Mouse (Mus musculus): ENCODE data around the gene Gm11084.
"Not testable (repeated sequence)": the region's sequence is repeated elsewhere in the genome, so short reads cannot be mapped to it uniquely, and the experiment has no call there.

Gm11084 gene

DNA sequence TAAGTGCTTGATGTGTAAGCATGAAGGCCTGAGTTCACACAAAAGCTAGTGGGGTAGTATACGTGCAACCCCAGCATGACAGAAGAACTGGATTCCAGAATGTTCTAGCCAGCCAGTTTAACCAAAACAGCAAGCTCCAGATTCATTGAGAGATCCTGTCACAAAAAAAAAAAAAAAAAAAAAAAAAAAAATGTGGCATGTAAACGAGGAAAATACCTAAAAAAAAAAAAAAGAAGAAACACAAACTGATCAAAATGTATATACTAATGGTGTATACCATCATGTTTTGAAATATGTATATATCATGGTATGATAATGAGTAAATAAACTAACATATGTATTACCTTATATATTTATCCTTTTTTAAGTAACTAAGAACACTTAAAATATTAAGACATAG, 7.6 kb upstream of the Gm11084 start:
- no peak for DNase-seq (ENCODE audit: low spot score)

DNA sequence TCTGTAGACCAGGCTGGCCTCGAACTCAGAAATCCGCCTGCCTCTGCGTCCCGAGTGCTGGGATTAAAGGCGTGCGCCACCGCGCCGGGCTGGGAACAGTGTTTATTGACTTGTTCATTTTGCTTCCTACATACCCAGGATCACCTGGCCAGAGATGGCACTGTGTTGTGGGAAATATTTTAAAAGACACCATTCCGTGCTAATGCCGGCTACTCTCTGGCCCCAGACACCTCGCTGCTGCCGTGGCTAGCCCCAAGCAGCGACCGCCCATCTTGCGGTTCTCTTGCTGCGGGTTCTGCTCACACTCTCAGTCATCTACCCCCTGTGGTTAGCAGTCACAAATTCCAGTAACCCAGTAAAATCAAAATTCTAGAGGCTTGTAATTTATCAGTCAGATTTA, 6.0 kb upstream of the Gm11084 start:
- no peak for DNase-seq (ENCODE audit: low spot score)

DNA sequence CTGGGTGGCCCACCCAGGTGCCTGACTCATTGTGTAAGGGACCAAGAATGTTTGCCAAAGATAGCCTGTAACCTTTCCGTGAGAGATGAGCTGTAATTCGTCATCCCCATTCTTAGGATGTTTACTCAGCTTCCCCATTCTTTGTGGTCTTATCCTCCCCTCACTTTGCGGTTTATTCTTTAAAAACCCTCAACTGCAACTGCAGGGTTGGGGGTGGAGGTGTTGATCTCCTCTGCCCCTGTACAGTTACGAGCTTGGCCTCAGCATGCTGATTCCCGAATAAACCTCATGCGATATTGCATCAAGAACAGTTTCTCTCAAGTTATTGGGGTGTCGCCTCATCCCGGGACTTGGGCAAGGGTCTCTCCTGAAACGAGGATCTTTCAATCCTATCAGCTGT, 2.4 kb upstream of the Gm11084 start:
- not testable (repeated sequence) for DNase-seq (ENCODE audit: low spot score)

DNA sequence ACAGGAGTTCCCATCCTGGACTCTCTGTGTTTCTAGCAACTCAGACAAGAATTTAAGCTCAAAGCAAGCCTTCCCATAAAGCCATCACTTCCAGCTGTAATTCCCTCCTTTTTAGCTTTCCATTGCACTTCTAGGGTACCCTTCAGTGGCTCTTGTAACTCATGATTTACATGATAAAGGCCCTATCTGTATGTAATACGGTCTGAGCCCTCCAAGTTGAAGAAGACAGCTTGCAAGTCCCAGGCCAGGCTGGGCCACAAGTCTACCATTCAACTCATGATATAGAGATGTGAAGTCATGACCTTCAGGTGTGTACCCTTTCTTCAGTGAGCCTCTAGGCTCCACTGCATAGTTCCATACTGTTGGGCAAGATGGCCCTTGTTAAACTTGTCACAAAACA, 1.0 kb downstream of the Gm11084 start:
- DNase-seq (ENCODE audit: low spot score): no peak

DNA sequence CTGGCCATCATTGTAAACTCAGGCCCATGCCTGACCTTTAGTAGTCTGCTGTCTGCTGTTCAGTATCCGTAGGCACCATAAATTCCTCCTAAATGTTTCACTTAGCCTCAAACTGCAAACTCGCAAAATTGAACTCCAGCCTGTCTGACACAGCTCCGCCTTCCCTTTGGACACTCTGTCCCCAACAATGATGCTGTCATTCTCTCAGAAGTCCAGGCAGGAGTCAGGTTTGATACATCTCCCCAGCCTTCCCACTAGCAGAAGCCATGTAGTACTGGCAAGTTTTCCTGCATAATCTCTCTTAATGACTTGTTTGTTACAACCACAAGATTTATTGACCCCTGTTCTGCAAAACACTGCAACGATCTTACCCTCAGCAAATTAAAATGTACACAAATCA, 1.7 kb downstream of the Gm11084 start:
- DNase-seq (ENCODE audit: low spot score): no peak

DNA sequence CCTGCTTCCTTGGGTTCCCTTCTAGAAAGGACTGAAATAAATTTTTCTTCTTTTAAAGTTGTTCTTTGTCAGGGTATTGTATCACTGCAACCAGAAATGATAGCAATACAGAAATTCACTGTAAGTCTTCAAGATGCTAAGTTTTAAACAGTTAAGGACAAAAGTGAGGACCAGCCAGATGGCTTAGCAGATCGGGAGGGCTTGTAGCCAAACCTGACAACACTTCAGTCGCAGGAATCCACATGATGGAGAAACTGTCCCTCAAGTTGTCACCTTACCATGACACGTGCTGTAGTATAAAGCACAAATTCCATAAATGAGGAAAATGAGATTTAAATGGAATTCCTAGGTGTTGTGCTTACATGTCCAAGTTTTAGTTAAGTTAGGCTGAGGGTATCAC, 3.3 kb downstream of the Gm11084 start:
- DNase-seq (ENCODE audit: low spot score): no peak

DNA sequence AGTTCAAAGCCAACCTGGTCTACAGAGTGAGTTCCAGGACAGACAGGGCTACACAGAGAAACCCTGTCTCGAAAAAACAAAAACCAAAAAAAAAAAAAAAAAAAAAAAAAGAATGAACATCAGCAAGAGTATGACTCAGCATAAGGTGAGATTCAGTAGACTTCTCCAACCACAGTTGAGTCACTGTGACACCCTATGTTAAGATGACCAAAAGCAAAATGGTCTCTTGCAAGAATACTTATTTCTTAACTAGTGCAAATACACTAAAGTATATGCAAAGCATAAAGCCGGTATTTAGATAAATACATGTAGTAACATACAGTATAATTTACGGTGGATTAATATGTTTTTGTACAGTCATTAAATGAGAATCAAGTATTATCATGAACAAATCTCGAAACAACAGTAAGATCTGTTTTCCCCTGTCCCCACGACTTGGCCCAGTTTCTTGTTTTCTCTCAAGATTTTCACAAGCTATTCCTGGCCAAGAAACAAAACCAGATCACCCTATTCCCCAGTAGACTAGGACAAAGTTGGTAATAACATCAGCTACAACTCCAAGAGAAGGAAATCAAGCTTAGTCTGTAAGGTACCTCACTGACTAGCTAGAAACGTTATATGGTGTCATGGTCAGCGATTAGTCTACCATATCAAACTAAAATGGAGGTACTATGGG, 4.3 kb downstream of the Gm11084 start:
- no peak for DNase-seq (ENCODE audit: low spot score)

DNA sequence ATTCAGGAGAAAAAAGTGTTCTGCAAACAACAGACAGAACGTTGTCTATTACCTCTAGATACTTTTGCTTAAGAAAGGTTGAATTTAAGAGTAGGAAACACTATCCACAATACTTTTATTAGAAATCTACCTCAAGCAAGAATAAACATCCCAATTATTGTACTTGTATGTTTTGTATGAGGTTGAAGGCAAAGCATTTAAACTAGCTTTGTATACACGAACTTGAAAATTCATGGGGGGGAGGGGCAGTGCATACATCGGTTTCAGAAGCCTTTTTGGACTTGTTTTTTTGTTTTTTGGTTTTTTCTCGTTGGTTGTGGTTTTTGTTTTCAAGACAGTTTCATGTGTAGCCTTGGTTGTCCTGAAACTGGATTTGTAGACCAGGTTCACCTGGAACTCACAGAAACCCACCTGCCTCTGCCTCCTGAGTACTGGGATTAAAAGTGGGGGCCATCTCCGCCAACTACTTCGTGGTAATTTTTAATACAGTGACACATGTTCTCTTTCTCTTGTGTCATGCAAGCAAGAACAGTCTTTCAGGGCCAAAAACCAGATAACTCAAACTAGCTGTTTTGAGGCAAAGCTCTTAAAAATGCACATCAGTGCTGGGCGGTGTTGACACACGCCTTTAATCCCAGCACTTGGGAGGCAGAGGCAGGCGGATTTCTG, 4.9 kb downstream of the Gm11084 start:
- no peak for DNase-seq (ENCODE audit: low spot score)

DNA sequence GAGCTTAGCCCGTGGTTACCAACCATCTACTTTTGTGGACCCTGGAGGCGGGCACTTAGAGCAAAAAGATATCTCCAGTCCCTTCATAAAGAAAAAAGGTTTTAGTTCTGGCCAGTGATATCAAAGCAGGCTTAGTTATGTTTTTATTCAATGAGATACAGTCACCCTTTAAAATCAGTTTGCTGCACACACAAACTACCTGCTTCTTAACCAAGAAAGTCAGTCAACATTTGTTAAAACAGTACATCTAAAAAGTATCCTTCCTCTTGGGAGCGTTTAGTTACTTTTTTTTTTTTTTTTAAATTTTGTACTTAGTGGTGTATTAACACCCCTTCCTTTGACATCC, 5.5 kb downstream of the Gm11084 start:
- no peak for DNase-seq (ENCODE audit: low spot score)

DNA sequence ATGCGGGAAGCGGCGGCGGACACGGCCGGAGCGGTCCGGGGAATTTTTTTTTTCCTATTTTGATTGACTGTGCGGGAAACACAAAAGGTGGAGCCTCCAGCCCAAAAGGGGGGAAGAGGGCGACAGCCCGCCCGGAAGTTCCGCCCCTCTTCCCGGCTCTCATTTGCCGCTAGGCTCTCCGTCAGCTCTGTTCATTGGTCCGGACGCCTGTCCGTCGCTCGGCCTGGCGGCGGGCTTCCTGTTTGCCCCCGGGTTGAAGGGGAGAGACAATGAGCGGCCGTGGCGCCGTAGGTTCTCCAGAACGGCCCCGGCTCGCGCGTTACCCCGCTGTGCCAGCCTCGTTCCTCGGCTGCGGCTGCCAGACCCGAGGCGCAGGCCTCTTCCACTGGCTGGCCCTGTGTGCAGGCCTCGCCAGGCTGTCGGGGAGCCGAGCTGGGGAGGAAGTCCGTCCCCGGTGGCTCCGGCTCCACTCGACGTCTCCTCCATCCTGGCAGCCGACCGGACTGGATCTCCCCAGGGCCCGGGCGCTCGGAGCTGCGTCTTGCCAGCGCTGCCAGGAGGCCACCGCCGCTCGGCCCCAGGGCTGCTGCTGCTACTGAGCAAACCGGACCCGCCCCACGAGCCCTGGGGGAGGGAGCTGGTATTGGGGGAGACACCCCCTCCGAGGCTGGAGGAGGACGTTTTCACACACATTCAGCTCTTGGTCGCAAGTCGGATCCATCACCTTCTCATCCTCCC, 6.0 kb downstream of the Gm11084 start, which contains the start of gene Sp3:
Sp3 (minus strand) TSS at position 110 of the 738 bp plus-strand sequence.
- peak; percentile 95 for DNase-seq (ENCODE audit: low spot score)

DNA sequence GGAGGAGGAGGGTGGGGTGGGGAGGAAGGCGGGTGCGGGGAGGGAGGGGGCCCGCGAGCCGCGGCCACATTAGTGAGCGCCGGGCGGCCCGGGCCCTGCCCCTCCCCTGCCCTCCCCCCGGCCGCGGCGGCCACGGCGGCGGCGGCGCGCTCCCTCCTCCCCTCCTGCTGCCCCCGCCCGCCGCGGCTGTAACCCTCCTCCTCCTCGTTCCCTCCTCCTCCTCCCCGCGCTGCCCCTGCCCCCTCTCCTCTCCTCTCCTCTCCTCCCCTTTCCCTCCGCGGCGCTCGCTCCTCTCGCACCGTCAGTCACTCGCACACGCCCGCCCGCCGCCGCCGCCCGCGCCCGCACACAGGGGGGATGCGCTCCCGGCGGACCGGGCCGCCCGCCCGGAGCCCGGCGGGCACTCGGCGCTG, 6.9 kb downstream of the Gm11084 start:
- peak; percentile 65 for DNase-seq (ENCODE audit: low spot score)

DNA sequence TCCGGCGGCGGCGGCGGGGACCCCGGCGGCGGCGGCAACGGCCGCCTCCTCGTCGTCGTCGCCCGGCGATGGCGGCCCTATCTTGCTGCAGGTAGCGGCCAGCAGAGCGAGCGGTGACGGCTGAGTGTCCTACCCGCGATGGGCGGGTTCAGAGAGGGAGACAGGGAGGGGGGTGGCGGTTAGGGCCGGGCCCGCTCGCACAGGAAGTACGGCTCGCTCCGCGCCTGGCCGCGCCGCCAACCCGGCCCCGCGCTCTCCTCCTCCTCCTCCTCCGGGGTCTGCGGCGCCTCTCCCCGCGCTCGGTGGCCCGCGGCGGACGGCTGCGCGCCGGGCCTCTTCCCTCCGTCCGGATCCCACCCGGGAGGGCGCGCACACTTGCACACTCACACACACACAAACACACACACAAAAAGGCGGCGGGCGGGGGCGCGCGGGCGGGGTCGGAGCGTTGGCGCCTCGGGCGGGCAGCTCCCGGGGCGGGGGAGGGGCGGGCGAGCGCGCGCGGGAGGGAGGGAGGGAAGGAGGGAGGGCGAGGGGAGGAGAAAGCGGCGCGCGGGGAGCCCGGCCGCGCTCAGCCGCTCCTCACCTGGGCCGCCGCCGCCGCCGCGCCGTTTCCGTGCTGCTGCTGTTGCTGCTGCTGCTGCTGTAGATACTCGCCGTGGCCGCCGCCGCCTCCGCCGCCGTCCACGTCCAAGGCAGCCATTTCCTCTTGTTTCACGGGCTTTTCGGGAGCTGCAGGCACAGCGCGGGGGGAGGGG, 7.4 kb downstream of the Gm11084 start:
- DNase-seq (ENCODE audit: low spot score): peak; percentile 77

DNA sequence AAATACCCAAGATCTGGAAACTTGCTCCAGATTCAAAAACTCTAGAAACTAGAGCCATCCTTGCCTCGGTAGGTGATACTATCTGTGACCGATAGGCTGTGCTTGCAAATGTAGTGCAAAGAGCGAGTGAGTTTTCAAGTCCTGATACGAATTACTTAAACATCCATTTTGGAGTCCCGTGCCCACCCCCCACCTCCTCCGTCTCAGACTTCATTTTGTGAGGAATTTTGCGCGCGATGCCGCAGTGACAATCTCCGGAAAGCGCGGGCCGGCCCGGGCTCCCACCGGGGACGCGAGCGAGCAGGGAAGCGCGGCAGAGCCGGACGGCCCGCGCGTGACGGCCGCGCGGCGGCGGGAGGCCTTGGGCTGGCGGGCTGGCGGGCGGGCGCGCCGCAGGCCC, 8.0 kb downstream of the Gm11084 start:
- peak; percentile 28 for DNase-seq (ENCODE audit: low spot score)

DNA sequence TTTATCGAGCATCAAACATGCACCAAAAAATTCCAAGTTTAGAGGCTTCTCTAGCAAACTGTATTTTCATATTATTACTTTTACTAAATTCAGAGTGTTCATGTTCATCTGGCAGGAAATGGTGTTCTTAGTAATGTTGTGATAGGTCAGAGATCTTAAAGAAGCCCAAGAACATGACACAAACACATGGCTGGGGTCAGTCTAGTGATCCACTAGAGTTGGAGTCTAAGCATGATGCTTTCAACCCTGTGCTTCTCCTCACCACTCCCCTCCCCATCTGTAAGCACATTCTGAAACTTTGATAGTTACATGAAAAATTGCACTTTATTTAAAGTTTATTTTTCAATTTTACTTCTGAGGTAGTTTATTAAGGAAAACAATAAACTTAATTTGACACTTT, 9.2 kb downstream of the Gm11084 start:
- DNase-seq (ENCODE audit: low spot score): no peak

DNA sequence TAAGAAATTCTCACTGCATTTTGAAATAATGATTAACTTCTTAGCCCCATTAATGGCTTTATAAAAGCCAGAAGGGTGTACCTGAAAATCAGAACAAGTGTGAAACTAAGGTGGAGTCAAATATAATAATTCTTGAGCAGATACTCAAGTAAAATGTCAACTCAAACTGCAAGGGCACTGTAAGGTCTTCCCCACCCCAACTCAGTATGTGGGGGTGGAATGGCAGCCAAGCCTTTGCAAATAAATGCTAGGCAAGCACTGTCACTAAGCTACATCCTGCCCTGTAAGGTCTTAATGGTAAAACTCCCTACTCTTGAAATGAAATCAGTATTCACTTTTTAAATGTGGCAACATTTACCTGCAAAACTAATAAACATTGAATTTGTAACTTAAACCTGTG, 10.5 kb downstream of the Gm11084 start:
- no peak for DNase-seq (ENCODE audit: low spot score)

DNA sequence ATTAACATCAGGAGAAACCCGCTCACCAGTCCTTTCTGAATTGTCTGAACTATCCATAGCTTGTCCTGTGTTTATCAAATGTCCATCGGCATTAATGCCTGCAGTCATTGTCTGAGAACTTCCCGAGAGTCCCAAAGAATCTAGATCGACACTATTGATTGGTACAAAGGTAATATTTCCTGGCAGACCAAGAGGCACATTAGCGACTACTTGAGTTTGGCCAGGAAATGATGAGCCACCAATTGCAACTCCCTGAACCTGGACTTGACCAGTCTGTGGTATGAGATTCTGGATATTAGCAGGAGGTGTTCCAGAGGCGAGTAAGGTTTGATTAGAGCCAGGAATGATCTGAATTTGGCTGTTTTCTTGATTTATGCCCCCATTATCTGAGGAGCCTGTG, 15.7 kb downstream of the Gm11084 start:
- no peak for DNase-seq (ENCODE audit: low spot score)

DNA sequence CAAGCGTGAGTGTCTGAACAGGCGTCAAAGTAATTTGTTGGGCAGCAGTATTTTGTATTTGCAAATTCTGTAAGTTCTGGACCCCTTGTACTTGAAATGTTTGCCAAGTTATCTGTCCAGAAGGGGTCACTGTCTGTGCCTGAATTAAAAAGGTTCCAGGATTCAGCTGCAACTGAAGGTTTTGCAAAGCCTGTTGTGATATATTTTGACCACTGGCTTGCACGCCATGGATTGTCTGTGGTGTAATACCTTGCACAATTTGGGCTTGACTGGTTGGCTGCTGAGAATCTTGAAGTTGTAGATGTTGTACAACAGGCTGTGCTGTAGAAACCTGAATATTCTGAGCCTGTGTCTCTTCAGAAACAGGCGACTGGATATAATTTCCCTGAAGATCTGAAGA, 16.2 kb downstream of the Gm11084 start:
- DNase-seq (ENCODE audit: low spot score): no peak

DNA sequence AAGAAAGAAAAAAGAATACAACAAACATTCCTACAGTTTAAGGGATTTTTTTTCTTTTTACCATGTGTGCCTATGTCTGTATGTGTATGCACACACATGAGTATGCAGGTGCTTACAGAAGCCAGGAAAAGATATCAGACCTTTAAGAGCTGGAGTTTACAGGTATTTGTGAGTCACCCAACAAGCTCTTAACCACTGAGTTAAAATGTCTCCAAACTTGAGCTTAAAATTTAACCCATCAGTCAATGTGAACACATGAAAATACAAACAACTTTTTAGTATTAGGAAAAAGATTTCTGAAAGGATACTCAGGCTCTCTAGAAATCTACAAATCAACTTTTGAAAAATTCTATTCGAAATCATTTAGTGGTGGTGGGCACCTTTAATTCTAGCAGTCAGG, 18.0 kb downstream of the Gm11084 start:
- no peak for DNase-seq (ENCODE audit: low spot score)

DNA sequence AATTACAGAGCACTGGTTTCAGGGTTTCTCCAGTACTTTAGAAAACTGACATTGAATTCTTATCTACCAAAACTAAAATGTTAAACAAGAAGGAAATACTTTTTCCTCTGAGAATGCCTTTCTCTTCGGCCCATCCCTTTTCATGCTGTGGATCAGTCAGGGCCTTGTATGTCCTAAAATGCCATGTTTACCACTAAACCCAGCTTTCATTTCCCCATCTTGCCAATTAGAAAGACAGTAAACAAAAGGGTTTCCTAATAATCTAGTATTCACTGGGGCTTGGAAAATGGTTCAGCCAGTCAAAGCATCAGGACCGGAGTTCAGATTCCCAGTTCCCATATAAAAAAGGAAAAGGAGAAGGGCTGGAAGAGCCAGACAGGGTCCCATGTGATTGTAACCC, 21.1 kb downstream of the Gm11084 start:
- no peak for DNase-seq (ENCODE audit: low spot score)

DNA sequence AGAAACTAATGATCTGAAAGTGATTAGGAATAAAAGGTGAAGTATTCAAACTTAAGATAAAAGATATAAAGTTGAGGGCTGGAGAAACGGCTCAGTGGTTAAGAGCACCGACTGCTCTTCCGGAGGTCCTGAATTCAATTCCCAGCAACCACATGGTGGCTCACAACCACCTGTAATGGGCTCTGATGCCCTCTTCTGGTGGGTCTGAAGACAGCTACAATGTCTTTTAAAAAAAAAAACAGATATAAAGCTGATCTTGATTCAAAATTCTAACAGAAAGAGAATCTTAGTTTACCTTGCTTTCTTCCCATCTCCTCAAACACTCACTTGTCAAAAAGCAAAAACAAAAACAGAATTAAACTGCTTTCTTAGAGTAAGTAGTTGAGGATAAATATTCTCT, 30.1 kb downstream of the Gm11084 start:
- DNase-seq (ENCODE audit: low spot score): no peak

DNA sequence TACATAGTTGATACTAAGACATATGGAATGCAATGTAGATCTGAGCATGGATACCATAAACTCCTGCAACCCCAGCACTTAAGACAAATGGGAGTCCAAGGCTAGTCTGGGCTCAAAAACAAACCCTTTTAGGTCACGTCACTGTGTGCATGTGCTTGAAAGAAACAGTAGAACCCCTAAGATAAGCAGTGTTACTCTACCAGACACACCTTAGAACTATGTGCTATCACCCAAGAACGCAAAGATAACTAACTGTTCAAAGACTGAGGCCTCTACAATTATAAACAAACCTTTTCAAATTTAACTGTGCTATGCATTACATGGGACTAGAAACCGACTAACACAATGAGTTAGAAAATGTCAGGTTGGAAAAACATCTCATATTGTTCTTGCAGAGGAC, 33.5 kb downstream of the Gm11084 start:
- DNase-seq (ENCODE audit: low spot score): no peak

DNA sequence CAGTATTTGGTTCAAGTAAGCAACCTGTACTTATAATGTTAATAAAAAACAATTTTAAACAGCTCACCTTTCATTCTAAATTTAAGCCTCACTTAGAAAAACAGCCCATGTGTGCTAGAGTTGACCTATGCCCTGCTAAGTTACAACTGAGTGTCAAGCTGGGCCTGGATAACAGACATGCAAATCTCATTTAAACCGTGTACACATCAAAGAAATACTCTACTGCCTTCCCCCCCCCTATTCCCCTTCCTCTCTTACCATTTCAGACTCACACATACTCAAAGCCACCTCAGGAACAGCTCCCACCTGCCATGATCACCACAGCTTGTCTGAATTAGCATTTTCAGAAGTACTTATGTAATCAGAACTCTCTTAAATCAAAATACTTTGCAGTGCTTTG, 50.6 kb downstream of the Gm11084 start:
- DNase-seq (ENCODE audit: low spot score): no peak

DNA sequence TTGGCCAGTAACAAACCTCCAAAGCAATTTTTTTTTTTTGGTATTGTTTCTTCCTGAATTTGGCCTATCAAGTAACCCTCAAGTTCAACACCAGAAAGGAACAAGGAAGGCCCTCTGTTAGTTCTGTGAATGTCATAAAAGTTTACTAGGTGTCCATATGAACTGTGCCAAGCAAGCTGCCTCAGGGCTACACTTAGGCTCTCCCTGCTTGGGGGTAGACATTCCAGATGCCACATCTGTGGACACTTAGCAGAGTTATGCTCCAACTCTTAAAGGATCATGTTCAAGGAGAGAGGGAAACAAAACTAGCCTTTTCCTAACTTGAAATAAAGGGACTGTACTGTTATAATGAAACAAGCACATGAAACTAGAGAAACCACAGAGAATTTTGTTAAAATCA, 54.3 kb downstream of the Gm11084 start:
- DNase-seq (ENCODE audit: low spot score): no peak

All from left cerebral cortex, adult 11 months (tissue).